Mouse (Mus musculus): ENCODE data around the gene Slc29a3.
"Not testable (repeated sequence)": the region's sequence is repeated elsewhere in the genome, so short reads cannot be mapped to it uniquely, and the experiment has no call there.

The Slc29a3 gene

DNA sequence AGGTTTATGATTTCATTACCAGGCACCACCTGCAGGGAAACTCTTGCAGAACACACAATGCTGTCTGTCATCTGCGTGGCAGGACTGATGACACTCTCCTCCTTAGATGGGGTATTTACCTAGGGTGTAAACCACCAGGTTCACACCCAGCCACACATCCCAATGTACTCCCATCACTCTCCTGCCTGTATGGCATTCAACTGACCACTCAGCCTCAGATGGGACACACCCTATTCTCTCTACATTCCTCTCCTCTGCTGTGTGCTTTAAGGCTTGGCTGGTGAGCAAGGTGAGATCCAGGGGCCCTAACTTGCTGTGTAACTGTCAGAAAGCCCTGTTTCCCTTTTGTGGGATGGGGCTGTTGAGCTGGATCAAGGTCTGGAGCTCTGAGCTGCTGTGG is 9.5 kb upstream of the Slc29a3 start:
- no peak for DNase-seq

DNA sequence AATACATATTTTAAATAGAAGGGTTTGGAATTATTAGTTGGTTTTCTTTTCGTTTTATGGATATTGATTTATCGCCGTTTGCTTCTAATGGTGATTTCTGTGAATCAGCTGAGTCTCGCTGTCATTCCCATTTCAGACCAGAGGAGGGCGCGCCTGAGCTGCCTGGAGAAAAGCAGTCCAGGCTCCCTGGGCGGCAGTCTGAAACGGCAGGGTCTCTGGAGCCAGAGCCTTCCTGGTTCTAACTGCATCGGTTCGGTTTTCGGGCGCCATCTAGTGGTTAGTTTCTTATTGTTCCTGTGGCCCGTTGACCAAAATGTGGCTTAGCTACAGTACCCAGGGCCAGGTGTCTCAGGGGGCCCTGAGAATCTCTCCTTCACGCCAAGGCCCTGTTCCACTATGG is 7.8 kb upstream of the Slc29a3 start:
- DNase-seq: peak; percentile 81 to 86

DNA sequence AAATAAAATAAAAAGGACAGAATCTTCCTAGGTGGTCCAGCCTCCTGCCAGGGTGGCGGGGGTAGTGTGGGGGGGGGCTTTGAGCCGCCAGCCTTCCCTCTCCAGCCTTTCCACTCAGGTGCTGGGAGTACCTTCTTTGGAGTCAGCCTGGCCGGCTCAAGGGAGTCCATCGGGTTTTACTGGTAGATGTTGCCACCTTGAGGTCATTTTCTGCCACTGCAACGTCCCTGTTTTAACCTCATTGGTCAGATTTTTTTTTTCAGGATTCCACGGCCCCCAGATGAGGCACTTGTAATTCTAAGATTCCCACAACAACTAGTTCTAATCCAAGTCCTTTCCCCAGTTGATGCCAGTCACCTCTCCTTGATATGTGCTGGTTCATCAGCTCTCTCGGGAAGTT is 4.4 kb upstream of the Slc29a3 start:
- peak; percentile 55 to 62 for DNase-seq

DNA sequence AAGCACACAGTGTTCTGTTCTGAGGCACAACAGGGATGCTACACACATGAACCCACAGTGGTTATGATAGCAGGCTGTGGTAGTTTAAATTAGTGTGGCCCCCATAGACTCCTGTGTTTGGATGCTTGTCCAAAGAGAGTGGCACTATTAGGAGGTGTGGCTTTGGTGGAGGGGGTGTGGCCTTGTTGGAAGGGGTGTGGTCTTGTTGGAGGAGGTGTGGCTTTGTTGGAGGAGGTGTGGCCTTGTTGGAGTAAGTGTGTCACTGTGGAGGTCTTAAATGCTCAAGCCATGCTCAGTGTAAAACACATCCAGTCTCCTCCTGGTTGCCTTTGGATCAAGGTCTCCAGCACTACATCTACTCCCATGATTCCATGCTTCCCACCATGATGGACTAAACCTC is 3.6 kb upstream of the Slc29a3 start:
- DNase-seq: no peak

DNA sequence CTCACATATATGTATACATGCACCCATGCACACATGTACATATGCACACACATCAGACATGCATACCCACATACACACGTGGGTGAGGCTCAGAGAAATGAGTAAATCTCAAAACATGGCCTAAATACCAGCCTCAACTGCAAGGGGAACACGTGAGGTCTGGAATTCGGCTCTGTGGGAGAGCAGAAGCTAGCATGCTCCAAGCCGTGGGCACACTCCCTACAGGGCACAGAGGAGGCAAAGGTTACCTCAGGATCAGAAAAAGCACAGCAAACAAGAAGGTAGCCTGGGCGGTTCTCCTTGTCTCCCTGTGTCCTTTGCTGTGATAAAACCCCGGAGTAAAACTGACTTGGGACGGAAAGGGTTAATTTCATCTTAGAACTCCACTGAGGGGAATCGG is 1.3 kb upstream of the Slc29a3 start:
- DNase-seq: no peak

DNA sequence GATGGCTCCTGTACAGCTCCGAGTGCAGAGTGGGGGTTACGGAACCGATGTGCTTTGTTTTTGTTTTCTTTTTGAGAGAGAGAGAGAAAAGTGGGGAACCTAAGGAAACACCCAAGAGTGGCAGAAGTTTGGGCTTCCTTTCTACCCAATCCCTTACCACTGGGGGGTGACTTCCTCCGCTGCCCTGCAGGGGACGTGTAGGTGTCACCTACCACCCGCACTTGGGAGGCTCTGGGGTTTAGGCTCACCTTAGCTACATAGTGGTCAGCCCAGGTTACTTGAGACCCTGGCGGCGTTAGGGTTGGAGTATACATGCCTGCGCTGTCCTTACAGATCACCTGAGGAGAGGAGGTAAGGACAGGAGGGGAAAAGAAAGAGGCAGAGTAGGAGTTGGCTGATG is 667 bp upstream of the Slc29a3 start:
- DNase-seq: peak; percentile 36 to 58

DNA sequence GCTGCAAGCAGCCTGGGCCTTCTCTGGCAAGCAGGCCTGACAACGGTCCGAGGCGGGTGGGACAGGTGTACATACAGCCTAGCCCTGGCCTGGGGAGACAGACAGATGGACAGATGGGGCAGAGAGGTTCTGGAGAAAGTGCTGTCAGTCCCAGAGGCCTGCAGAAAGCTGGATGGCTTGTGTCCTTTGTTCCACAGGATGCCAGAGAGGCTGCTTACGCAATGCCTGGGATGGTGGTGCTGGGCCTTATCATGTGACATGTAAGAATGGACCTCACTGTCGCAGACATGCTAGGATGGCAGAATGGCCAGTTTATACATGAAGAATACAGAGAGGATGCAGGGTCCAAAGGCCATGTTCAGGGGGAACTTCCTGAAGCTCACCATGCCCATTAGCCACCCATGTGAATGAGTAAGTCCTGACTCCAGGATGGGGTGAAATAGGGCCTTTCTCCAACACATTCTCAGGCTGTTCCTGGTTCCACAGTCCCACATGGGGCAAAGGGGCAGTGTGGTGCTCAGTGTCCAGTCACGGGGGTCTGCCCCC is 4.9 kb downstream of the Slc29a3 start:
- DNase-seq: no peak

DNA sequence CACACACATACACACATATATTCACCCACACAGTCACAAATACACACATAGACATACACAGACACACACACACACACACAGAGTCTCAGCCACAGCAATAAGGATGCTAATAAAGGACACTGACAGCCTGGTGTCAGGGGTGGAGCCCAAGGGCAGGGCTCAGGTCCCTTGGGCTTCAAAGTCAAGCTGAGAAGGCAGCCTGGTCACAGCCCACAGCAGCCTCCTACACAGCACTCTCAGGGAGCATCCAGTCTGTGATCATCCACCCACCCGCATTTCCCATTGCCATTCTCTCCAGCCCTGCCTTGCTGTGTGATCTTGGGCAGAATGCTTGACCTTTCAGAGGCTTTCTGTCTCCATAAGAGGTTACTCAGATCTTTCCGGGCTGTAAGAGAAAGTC is 6.1 kb downstream of the Slc29a3 start:
- DNase-seq: no peak

DNA sequence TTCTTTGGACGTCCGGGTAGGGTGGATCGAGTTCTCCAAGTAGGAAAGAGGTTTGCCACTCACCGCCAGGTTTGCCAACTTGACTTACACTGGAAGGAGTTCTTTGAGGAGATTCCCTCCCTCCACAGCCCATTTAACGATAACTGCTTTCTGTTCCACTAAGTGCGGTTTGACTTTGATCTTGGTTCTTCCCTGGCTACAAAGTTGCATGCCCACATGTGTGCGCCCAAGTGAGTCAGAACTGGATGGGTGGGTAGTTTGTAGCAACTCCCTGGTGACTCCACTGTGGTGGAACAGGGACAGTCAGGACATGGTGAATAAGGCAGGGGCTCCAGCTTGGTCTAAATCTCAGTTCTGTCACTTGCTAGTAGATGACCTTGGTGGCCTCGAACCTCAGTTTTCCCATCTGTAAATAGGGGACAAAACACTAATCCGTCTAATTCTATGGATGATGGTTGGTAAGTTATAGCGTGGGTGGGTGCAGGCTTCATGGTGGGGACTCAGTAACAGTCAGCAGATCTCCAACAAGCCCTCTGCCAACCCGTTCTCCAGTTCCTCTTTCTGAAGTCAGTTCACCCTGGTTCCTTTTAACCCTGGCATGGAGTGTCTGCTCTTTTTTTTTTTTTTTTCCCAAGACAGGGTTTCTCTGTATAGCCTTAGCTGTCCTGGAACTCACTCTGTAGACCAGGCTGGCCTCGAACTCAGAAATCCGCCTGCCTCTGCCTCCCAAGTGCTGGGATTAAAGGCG is 7.9 kb downstream of the Slc29a3 start:
- no peak for DNase-seq

DNA sequence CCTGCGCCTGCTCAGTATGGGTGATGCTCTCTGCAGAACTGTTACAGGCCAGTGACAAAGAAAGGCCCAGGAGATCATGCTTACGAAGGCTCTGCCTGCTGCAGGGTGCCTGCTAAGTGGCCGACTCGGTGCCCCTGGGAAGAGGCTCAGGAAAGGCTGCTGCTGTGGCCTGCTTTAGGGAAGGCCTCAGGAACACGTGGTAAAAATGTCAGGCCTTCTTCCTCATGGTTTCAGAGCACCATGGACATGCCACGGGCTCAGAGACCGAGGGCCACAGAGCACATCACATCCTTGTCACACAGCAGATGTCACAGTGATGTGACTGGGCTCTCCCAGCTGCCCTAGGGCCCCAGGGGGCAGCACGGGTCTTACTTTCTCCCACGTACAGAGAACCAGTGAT is 8.9 kb downstream of the Slc29a3 start:
- DNase-seq: no peak

DNA sequence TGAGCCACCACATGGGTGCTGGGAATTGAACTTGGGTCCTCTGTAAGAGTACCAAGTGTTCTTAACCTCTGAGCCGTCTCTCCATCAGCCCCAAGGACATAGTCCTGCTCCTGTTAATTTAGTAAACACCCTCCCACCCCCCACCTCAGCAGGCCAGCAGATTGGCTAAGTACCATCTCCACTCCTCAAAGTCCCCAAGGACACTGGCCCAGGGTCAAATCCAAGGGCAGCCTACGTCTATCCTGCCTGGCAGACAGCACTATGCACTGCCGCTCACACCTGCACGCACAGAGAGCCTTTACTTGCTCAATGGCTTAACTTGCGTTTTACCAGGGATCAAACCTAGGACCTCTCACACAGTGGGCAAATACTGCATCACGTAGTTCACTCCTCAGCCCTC is 9.7 kb downstream of the Slc29a3 start:
- DNase-seq: no peak

DNA sequence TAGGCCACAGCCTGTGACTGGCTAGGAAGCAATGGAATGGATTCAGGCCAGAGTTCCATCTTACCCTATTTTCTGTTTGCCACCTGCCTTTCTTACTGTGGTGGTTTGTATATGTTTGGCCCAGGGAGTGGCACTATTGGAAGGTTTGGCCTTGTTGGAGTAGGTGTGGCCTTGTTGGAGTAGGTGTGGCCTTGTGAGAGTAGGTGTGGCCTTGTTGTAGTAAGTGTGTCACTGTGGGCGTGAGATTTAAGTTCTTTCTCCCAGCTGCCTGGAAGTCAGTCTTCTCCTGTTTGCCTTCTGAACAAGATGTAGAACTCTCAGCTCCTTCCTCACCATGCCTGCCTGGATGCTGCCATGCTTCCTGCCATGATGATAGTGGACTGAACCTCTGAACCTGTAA is 10.3 kb downstream of the Slc29a3 start:
- DNase-seq: not testable (repeated sequence)

DNA sequence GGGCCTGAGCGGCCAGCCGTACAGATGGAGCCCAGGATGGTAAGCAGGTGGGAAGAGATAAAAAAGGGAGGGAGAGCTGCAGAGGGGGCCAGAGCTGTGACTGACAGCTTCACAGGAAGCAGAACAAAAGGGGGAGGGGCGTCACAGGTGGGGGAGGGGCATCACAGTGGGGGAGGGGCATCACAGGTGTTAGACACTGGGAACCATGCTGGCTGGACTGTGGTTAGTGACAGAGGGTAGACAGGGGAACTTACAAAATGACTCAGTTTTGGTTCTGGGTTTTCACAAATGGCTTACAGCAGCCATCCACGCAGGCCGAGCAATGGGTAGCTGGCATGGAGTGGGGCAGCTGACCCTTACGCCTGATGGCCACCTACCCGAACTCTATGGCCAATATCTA is 11.2 kb downstream of the Slc29a3 start:
- peak; percentile 13 to 33 for DNase-seq

DNA sequence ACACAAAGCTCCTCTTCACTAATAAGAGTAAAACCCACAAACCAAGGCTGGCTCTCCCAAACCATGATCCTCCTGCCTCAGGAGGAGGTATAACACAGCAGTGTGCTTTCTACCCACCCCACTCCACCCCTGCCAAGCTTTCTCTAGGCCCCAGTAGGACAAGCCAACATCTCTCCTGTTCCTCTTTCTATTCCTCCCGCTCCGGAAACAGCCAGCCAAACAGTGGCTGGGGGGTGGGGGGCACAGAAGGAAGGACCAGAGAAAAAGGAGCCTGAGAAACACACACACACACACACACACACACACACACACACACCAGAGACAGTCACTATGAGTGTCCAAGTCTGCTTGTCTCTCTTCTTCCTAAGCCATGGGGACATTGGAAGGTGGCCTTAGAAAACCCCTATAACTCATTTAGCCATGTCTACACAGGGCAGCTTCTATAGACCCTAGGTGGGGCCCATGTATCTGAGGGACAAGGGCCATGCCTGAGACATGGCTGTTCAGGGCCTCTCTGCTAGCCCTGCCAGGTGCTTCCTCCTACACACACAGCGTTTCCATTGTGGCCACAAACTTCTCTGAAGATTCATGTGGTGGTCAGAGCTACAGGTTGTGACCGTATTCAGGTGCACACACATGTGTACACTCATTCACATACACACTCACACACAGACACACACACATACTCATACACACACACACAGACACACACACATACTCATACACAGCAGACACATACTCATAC is 12.8 kb downstream of the Slc29a3 start:
- DNase-seq: peak; percentile 15 to 35

DNA sequence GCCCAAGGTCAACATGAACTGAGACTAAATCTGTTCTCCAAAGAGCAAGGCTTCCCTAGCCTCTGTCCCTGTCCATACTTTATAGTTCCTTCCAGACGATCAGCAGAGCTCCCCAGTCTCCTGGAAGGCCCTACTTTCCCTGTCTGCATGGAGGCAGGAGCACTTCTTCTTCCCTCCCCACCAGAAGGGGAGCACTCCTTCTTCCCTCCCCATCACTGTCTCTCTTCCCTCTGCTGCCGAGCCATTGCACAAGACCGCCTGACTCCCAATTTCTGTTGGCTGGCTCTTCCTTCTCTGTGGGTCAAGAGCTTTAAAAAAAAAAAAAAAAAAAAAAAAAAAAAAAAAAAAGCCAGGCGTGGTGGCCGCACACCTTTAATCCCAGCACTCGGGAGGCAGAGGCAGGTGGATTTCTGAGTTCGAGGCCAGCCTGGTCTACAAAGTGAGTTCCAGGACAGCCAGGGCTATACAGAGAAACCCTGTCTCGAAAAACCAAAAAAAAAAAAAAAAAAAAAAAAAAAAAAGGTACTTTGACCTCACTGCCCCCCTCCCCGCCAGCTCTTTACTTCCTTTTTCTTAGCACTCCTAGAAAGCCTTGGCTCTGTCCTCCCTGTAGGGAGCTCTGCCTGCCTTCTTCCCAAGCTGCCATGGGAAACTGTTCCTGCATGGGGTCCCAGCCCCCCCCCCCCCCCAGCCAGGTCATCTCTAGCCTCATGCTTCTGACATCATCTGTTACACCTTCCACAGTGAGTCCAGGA is 14.5 kb downstream of the Slc29a3 start:
- DNase-seq: no peak

DNA sequence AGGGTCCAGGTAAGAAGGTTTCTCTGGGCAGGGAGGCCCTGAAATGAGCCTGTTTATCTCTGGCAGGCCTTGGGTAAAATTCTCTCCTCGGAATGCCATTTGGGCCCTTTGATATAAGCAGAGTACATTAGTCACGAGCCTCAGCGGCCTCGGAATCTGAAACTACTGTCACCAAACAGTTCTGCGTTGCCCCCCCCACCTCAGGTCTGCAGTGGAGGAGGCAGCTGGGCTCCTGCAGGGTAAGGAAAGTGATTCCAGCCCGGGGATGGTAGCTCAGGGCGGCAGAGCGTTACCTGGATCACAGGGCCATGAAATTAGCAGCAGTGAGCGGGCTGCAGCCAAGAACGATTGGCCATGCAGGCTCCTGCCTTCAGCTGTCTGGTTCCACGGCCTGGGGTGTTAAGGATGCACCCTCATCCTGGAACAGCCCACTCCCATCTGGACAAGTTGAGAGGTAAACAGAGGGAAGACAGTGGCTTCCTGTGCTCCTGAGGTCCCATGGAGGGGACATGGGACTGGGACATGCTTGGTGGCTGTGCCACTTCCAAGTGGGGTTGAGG is 15.3 kb downstream of the Slc29a3 start:
- DNase-seq: no peak

DNA sequence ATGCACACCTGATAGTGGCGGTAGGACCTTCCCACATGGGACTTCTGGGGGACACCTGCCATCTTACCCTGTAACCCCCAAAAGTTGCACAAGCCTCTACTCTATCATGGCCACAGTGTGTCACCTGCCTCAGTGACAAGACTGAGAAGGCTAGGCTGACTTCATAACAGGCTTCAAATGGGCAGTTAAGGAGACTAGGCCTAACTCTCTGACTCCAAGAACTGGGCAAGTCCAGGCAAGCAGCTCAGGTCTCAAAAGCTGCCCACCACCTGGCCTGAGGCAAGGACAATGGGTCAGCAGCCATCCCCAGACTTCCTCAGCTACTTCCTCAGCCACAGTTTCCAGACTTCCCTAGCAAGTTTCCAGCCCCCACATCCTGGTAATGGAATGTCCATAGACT is 16.9 kb downstream of the Slc29a3 start:
- DNase-seq: no peak

DNA sequence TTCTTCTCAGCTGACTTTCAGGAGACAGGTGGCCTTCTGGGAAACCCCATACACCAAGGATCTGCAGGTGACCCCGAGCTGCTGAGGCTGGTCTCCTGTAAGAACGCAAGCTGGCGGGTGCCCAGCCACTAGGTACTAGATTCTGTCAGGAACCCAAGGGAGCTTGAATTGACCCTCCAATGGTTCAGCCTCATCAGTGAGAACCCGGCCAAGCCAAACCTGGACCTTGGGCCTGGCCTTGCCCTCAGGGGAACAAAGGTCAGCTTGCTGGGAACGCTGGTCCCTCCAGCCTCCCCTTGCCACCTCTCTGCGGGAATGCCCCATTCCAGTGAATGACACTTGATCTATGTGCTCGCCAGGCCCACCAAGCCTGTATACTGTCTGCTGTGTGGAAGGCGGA is 19.1 kb downstream of the Slc29a3 start:
- no peak for DNase-seq

DNA sequence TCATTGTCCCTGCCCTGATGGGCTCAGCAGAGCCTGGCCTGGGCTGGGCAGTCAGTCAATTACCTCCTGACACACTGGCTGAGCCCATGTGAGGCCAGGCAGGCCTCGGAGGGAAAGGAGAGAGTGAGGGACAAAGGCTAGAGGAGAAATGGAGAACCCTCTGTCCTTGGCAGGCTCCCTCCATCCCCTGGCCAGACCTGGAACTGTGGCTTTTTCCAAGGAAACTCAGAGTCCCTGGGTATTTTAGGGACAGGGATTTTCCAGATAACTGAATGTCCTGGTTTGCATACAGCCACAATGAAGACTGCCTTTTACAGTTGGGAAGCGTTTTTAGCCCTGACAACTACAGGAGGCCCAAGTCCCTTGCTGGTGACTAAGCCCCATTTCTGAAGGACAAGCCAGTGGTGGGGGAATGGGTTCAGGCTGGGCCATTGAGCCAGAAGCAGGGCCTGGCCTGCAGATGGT is 20.2 kb downstream of the Slc29a3 start:
- no peak for DNase-seq

DNA sequence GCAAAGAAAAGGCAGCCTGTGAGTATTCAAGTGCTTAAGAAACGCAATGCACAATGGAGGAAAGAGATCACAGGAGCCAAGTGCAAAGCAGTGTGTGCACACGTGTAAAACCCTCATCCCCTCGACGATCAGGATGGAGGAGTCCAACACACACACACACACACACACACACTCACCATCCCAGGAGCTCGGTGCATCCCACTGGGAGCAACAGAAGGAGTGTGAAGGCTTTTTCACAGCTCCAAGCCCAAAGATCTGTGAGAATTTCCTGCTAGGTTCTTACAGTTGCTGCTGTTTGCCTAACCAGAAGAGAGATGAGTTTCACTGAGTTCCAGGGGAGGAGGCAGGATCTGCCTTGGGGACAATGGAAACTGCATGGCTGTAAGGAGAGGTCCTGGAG is 20.9 kb downstream of the Slc29a3 start:
- DNase-seq: no peak

DNA sequence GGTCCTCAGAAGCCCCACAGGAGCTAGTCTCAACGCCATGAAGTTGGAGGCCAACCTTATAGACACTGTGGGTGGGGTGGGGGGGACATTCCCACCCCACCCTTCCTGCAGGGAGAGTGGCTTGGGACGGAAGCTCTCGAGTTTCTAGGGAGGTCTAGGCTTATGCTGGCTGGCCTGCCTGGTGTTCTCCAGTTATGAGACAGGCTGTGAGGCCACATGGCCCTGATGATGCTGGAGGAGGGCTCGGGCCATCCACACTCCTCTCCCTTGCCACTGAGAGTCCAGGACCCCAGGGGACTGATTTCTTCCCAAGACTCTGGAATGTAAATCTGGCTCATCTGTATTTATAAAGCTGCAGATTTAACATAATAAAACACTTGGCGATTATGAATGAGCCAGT is 25.3 kb downstream of the Slc29a3 start:
- no peak for DNase-seq

DNA sequence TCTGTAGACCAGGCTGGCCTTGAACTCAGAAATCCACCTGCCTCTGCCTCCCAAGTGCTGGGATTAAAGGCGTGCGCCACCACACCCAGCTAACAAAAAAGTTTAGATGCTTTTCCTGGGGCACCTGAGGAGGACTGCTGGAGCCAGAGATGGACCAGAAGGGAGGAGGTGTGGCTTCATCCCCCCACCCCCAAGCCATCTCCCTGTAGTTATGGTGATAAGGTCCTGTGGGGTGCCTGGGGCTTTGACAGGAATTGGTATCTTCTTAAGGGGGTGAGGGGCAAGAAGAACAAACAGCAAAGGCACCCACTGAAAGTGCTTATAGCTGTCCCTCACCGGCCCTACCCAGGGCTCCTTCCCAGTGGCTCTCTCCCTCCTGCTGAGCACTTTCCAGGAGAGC is 25.7 kb downstream of the Slc29a3 start:
- no peak for DNase-seq

DNA sequence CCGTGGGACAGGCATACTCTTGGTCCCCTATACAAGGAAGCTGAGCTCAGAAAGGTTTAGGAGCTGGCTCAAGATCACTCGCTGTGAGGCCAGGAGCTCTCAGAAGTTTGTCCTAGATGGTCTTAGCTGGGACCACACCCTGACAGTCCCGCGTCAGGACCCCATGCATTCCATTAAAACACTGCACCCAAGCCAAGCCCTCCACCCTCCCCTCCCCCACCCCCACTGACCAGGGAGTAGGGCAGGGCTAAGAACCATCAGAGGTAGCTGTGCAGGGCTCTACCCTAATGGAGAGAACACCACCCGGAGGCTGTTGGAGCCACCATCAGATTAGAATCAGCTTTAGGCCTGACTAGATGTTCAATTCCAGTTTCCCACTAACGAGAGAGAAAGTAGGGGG is 28.1 kb downstream of the Slc29a3 start:
- no peak for DNase-seq
